Mouse (Mus musculus) left cerebral cortex, postnatal 10 days (tissue): ENCODE measurements around the gene Gpr137. TPM values are rescaled to one million over a fixed set of nuclear protein-coding genes. Genes with fewer than 3 reads are reported as not detected.
A peak's percentile ranks its signal among the peaks of the same experiment; 100 is the strongest.

Source experiments
- DNase-seq, 2 experiments: peaks; one replicate each; pipeline ENCODE4 v3.0.0; 2021 to 2022; ENCODE audit warnings: low spot score in 2 of 2, mixed read lengths in 1 of 2; ENCODE audit errors: extremely low spot score in 1 of 2
- intact Hi-C: fragments of 180-260 bp; cut with DNase I; formaldehyde crosslinking; loops from one replicate; pipeline ENCODE4 v1.15.1; 2025
- total RNA-seq, 2 experiments: library from RNA; stranded (reverse); gene quantifications; 2 replicates each; pipeline ENCODE4 v1.2.3; 2021

Gpr137 gene
- total RNA-seq, 2 experiments from 2014 or later = 78.7 to 79.5 TPM

GRCm38 (mm10) chr19:6950613-6951153, 8.4 kb upstream of the Gpr137 start:
- DNase-seq = peak; percentile 46 to 68
- intact Hi-C loops = no loop called here

- intact Hi-C loops = no loop called here
- no peak for DNase-seq
Observed at GRCm38 (mm10) chr19:6949951-6950350, 7.7 kb upstream of the Gpr137 start.

GRCm38 (mm10) chr19:6949532-6949931, 7.3 kb upstream of the Gpr137 start:
- peak in 1 of 2 experiments; percentile 14 for DNase-seq
- intact Hi-C loops = no loop called here

- DNase-seq = no peak
- intact Hi-C loops = no loop called here
Observed at GRCm38 (mm10) chr19:6948186-6948585, 5.9 kb upstream of the Gpr137 start.

- no peak for DNase-seq
Observed at GRCm38 (mm10) chr19:6947742-6948141, 5.5 kb upstream of the Gpr137 start.

GRCm38 (mm10) chr19:6943709-6944108, 1.4 kb upstream of the Gpr137 start:
- intact Hi-C loops = loop anchor here (5.0 kb wide), 1 partner anchor 34 kb away; the partner anchor contains the start of gene Plcb3
- peak in 1 of 2 experiments; percentile 17 for DNase-seq

More at GRCm38 (mm10) chr19:6947742-6948141, 5.5 kb upstream of the Gpr137 start:
- intact Hi-C loops = no loop called here

- DNase-seq = no peak
- intact Hi-C loops = loop anchor here (5.0 kb wide), 1 partner anchor 35 kb away; the partner anchor contains the start of gene Plcb3
Observed at GRCm38 (mm10) chr19:6942764-6943163, 484 bp upstream of the Gpr137 start.

- DNase-seq = peak; percentile 88 to 95
- intact Hi-C loops = loop anchor here (5.0 kb wide), 1 partner anchor 36 kb away; the partner anchor contains the start of gene Plcb3
Observed at GRCm38 (mm10) chr19:6941372-6942248, 670 bp downstream of the Gpr137 start, which contains the start of gene Bad. Gene Bad (plus strand): TSS chr19:6941861.

GRCm38 (mm10) chr19:6940396-6941351, 1.6 kb downstream of the Gpr137 start:
- intact Hi-C loops = loop anchor here (5.0 kb wide), 1 partner anchor 37 kb away; the partner anchor contains the start of gene Plcb3
- no peak for DNase-seq

- no peak for DNase-seq
- intact Hi-C loops = loop anchor here (5.0 kb wide), 1 partner anchor 38 kb away; the partner anchor contains the start of gene Plcb3
Observed at GRCm38 (mm10) chr19:6939106-6940002, 2.9 kb downstream of the Gpr137 start.

GRCm38 (mm10) chr19:6937541-6938465, 4.5 kb downstream of the Gpr137 start:
- intact Hi-C loops = no loop called here

GRCm38 (mm10) chr19:6936299-6936698, 6.0 kb downstream of the Gpr137 start:
- intact Hi-C loops = no loop called here
- DNase-seq = peak in 1 of 2 experiments; percentile 39

More at GRCm38 (mm10) chr19:6937541-6938465, 4.5 kb downstream of the Gpr137 start:
- DNase-seq = peak in 1 of 2 experiments; percentile 35

GRCm38 (mm10) chr19:6934195-6934977, 7.9 kb downstream of the Gpr137 start, which contains the start of gene Kcnk4:
Gene Kcnk4 (minus strand): TSS chr19:6934515.
- no peak for DNase-seq
- intact Hi-C loops = no loop called here

- DNase-seq = peak; percentile 48 to 75
- intact Hi-C loops = no loop called here
Observed at GRCm38 (mm10) chr19:6933436-6934194, 8.7 kb downstream of the Gpr137 start.

GRCm38 (mm10) chr19:6933102-6933435, 9.2 kb downstream of the Gpr137 start:
- intact Hi-C loops = no loop called here
- no peak for DNase-seq
